Mouse (Mus musculus): ENCODE data around the gene Rasgef1b.
"Not testable (repeated sequence)": the region's sequence is repeated elsewhere in the genome, so short reads cannot be mapped to it uniquely, and the experiment has no call there.

Gene Rasgef1b

GRCm38 (mm10) chr5:99218385-99218784 is 510.5 kb downstream of the Rasgef1b start:
- no peak for DNase-seq (ENCODE audit: low spot score)

- DNase-seq (ENCODE audit: low spot score): not testable (repeated sequence)
Observed at GRCm38 (mm10) chr5:99216588-99217152, 512.2 kb downstream of the Rasgef1b start.

- no peak for DNase-seq (ENCODE audit: low spot score)
Observed at GRCm38 (mm10) chr5:99215207-99216157, 513.4 kb downstream of the Rasgef1b start.

- no peak for DNase-seq (ENCODE audit: low spot score)
Observed at GRCm38 (mm10) chr5:99214400-99214799, 514.5 kb downstream of the Rasgef1b start.

GRCm38 (mm10) chr5:99213211-99213610 is 515.7 kb downstream of the Rasgef1b start:
- no peak for DNase-seq (ENCODE audit: low spot score)

GRCm38 (mm10) chr5:99203475-99203874 is 525.4 kb downstream of the Rasgef1b start:
- no peak for DNase-seq (ENCODE audit: low spot score)

GRCm38 (mm10) chr5:99202074-99202837 is 526.6 kb downstream of the Rasgef1b start:
- DNase-seq (ENCODE audit: low spot score): peak; percentile 4

DNA sequence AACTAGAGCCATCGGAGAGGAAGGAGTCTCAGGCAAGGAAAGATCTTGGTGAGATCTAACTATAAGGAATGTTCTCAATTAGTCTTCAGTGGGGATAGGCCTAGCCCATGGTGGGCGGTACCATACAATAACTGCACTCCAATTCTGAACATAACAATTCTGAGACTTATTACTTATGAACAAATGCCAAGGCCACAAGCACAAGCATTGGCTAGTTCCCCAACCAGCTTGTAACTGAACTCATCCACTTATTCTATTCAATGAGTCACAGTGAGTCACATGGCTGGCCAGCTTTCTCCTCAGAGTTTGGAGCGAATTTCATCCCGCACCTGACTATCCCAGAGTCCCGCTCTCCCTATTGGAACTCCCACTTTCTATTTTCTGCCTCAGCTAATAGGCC is 533.4 kb downstream of the Rasgef1b start:
- DNase-seq (ENCODE audit: low spot score): no peak

DNA sequence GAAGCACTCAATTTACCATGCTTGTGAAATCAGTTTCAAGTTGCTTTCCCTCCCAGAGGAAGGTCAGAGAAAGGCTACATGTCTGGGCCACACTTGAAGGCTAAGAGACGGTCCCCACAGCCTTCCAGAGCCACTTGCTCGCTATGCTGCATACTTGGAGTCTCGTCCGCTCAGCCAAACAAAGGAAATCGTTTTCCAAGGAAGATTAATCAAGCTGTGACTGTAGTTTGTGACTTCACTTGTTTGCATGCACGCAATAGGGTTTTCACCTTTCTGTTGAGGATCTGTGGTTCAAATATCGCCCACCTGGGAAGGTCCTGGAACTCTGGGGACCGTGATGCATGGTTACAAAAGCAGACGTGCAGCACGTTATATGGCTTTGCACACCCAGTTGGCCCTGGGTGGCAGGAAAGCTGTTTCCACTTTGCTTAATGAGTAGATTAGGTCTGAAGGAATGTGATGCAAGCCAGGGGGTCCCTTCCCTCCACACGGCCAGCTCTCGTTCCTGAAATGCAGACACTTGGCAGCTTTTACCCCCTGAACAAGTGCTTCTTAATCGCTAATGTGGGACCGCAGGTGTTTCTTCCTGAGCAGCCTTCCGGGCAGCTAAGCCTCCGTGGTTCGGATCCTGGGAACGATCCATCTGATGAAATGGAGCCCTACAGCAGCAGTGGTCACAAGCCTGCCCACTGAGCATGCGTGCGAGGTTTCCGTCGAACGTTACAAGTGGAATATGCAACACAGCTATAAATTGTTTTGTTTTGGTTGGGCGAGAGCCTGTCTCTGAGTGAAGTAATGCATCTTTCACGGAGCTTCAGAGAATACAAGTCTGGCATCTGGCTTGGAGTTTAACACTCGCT is 537.7 kb downstream of the Rasgef1b start:
- DNase-seq (ENCODE audit: low spot score): no peak

- DNase-seq (ENCODE audit: low spot score): no peak
Observed at GRCm38 (mm10) chr5:99183637-99184036, 545.2 kb downstream of the Rasgef1b start.

DNA sequence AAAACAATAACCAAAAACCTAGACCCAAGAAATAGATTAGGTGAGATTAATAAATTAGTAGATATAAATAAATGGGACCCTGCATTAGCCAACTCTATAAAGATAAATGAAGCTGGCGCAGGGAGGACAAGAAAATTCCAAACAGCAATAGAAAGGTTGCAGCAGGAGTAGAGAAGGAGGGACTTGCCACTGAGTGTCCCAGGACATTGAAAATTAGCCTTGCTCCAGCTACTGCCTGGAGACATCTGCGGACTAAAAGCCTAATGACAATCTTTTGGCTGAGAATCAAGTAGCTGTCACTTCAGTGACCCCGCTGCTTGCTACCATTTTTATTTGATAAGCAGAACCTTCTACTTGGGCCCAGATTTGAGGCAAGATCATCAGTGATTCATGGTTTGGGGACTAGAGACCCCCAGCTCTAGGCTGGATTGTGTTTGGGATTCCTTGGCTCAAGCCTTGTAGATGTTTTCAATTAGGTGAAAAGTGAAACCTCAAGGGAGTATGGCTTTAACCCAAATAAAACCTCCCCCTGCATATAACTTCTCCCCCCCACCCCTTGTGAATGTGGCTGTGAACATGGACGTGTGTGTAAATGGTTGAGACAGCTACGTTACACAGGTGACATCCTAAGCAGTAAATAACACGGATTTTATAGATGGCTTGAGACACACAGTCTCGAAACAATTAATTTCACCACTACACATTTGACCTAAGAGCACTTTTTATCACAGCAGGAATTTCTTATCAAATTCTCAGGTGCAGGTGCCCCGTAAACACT is 554.1 kb downstream of the Rasgef1b start:
- no peak for DNase-seq (ENCODE audit: low spot score)

DNA sequence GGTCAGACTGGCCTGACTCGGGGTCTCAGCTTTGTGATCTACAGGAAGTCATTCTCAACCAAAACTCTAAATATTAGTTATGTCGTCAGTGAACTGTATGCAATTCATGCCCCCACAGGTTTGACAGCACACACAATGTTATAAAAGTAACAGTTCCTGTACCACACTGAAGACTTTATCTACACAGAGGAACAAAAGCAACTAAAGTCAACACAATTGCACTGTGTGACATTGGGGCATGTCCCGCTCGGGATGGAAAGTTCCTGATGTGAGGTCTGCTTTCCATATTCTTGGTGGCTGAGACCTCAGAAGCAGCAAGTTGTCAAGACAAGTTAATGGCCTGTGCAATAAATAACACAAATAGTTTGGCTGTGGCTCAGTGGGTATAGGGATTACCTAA is 559.0 kb downstream of the Rasgef1b start:
- no peak for DNase-seq (ENCODE audit: low spot score)

- DNase-seq (ENCODE audit: low spot score): no peak
Observed at GRCm38 (mm10) chr5:99167767-99168166, 561.1 kb downstream of the Rasgef1b start.
